Mouse (Mus musculus): ENCODE data around the gene Dll4.

DNA sequence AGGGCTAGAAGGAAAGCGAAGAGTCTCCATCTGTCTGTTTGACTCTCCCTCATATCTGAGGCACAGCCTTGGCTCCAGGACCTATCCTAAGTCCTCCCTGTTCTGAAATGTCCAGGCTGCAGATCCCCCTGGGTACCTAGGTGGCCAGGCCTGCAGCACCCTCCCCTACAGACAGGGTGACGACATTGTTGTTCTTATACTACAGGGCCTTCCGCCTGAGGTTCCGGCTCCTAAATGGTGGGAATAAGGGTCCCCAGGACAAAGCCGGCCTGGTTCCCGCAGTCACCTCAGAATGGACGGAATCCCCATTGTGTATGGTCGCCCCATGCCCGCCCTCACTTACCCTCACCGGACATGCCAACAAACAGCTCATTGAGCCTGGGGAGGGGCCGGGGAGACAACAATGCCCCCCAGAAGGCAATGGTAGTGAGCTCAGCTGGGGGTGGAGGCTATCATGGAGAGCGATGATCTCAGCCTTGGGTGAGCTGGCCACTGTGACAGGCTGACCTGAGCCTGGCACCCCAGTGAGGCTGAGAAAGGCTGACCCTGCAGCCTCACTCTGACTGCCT, 10.8 kb upstream of the Dll4 start:
- TF ChIP-seq TAL1 (IDR thresholded peaks at IDR 0.05; ENCODE audit: low read length) = no peak
- TF ChIP-seq GATA1 (IDR thresholded peaks at IDR 0.05; ENCODE audit: low read length) = no peak
